Mouse (Mus musculus) heart, postnatal 0 days (tissue): Measurements from ENCODE around the gene Tomm40l.

Source experiments
- CTCF ChIP-seq: IDR thresholded peaks from 2 replicates; pipeline ENCODE4 v1.5.1; 2016; ENCODE audit warnings: antibody characterized with exemption, control low read depth, low read depth
- EP300 ChIP-seq: IDR thresholded peaks from 2 replicates; pipeline ENCODE4 v1.6.1; 2016; ENCODE audit warnings: antibody characterized with exemption, low read depth

- TF ChIP-seq CTCF (0 out of 2 replicates have a peak, but pooled peaks have one; percentile 19), EP300 (no peak)
Measured at GRCm38 (mm10) chr1:171184314-171184713, 38.0 kb downstream of the Tomm40l start.
